Mouse (Mus musculus) adrenal gland (tissue): Measurements from ENCODE around the gene Fgfr2.

ENCODE experiments used
- intact Hi-C: fragments of 180-260 bp; cut with DNase I; formaldehyde crosslinking; loops from one replicate; pipeline ENCODE4 v1.15.1; 2025

The Fgfr2 gene

DNA sequence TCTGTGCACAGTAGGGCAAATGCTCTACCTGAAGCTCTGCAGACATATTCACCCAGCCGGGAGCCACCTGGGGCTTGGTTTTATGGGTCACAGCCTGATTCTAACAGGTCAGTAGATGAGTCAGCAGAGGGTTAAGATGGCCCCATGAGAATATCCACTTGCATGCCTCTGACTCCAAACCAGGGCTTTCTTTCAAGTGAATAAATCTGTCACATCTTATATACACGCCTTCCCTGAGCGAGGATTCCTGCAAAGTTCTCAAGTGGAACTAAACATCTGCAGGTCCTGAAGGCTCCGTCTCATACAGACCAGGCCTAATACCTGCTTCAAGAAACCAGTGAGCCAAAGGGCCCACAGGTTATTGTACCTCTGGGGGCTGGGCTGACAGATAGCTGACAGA lies 2872.2 kb downstream of the Fgfr2 start:
- intact Hi-C loops = no loop called here

DNA sequence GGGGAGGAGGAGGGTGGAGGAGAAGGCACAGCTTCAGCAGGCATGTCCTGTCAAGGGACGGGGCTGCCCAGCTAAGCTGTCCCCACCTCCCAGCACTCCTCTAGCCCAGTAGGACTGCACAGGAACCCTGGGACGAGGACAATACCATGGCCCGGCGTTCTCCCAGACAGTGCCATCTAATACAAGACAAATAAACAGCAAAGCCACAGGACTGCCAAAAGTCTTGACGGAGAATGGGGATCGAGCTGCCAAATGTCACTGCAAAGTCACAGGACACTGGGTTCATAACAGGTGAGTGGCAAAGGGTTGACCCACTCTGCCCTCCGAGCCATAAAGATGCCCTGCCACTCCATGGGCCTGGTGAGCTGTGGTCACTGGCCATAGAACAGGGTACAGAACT lies 2874.7 kb downstream of the Fgfr2 start:
- intact Hi-C loops = no loop called here

DNA sequence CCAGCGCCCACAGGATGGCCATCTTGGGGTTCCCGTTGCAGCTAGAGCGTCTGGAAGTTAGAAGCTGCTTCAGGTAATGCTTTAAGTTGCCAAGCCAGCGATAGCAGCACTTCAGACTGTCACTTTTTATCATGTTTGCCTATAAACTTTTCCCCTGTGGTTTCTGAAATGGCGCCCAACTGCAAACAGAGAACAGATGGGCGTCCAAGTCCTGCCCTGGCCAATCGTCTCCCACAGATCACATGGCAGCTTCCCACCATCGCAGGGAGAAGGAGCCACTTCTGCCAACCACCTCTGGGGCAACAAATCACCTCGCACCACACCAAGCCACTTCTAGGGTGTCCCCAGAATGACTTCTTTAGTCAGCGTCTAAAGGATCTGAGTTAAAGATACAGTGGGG lies 2875.3 kb downstream of the Fgfr2 start:
- intact Hi-C loops = no loop called here

DNA sequence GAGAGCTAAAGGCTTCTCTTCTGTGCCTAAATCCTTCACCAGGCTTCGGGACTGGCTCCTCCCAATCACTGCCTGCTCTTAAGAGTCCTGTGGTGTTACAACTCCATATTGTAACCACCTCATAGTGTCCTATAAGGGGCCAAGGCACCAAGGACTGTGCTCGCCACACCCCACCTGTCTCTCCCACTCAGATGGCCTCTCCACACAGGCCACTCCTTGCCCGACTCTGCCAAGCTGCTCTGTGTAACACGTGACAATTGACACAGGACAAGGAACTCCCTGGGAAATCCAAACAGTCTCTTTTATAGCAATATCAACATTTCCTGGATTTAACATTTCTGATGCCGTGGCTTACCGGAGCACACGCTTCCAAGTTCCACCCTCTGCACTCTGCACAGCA lies 2876.7 kb downstream of the Fgfr2 start:
- intact Hi-C loops = no loop called here

DNA sequence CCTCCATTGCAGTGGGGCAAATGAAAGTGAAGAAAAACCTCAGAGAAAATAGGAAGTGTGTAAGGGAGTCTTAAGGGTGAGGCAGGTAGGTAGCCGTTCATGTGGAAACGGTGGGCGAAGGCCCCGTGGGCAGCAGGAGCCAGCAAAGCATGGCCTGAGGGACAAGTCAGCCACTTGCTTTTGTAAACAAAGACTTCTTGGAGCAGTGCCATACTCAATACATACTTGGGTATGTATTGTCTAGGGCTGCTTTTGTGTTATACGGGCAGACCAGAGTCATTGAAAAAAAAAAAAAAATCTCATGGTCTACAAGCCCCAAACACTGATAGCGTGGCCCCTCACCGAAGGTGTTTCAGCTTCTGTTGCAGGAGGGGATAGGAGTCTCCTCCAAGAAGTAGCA lies 2878.6 kb downstream of the Fgfr2 start:
- intact Hi-C loops = no loop called here

DNA sequence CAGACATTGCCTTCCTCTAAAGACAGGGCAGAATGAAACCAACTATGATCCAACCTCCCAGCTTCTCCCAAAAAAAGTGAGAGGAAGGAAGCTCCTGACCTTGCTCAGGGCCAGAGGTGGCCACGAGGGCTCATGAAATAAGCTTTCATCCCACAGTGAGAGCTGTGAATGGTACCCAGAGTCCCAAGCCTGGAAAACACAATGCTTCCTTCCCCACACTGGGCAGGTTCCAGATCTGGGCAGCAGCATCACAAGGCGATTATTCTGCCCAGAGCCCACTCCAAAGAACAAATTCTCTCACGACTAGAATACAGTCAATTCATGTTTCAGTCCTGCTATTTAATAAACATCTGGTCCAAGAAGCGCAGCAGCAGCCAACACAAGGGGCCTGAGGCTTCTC lies 2879.3 kb downstream of the Fgfr2 start:
- intact Hi-C loops = no loop called here

DNA sequence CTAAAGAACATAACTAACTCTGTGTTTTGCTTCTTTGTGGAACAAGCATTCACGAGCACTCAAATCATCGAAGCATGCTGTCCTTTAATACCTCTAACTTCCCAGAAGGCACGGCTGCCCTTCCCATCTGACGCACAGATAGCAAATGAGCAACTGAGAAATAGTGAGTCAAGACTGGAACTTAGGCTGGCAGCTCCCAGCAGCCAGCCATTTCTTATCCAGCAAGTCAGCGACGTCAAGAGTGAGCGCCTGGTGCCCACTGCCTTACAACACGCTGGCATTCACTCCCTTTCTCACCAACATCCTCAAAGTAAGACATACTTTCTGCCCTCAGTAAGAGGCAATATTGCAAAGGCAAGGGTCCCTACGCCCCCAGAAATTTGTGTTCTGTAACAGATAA lies 2883.0 kb downstream of the Fgfr2 start:
- intact Hi-C loops = no loop called here

DNA sequence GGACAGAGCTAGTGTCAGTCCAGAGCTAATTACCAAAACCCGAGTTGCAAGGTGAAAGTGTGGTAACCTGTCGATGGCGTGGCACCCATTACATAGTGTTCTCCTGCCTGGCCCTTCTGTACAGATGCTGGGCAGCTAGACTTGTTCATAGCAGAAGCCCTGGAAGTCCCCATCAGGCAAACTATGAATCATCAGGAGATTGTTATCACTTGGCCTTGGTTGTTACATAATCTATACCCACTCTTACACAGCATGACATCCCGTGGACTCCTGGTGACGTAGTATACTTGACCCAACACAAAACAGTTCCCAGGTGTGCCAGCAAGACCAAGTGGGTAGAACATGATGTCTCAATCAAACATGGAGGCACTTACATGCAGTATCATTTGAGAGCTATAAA lies 2885.9 kb downstream of the Fgfr2 start:
- intact Hi-C loops = no loop called here

DNA sequence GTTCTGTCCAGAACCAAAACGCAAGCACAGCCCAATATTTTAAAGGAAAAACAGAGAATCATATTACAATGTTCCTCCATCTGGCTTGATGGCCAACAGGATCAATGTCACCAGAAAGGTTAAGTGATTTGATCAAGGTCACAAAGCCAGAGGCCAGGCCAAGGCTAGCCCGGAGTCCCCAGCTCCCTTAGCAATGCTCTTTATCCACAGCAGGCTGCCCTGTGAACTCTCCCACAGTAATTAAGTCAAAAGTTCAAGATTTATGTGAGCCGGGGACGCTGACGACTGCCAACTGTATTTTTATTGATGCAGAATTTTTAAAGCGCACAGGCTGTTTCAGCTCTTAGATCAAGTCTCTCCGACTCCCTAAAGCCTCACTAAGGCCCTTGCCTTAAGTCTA lies 2889.4 kb downstream of the Fgfr2 start:
- intact Hi-C loops = no loop called here

DNA sequence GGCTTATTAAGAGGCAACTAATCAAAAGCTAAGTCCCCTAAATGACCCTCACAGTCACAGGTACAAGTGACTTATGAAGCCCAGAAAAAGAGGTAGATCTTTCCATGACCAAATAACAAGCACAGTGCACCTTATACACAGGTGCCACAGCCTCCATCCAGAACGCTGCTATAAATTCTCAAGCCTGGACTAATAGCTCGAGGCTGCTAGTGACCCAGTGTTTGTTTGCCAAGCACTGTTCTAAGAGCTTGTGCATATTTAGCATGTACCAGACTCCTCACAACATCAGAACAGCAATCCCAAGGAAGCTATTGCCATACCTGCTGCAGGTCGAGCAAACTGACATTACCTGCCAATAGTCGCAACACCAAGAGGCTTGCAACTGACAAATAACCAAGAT lies 2893.1 kb downstream of the Fgfr2 start:
- intact Hi-C loops = no loop called here

DNA sequence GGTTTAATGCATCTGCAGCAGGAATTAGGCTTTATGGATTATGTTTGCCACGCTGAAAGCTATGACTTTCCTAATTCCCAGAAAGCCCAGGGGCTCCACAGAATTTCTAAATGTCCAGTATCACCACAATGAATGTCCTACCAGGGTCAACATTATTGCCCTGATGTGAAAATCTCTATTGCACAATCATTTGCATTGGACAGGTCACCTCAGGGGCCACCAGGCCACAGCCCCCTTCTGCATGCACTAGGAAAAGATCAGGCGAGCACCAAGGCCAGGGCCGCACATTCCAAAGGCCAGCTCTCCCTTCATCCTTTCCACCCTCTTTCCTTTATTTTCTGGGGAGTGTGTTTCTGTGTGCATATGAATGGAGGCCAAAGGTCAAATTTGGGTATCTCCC lies 2897.9 kb downstream of the Fgfr2 start:
- intact Hi-C loops = no loop called here

DNA sequence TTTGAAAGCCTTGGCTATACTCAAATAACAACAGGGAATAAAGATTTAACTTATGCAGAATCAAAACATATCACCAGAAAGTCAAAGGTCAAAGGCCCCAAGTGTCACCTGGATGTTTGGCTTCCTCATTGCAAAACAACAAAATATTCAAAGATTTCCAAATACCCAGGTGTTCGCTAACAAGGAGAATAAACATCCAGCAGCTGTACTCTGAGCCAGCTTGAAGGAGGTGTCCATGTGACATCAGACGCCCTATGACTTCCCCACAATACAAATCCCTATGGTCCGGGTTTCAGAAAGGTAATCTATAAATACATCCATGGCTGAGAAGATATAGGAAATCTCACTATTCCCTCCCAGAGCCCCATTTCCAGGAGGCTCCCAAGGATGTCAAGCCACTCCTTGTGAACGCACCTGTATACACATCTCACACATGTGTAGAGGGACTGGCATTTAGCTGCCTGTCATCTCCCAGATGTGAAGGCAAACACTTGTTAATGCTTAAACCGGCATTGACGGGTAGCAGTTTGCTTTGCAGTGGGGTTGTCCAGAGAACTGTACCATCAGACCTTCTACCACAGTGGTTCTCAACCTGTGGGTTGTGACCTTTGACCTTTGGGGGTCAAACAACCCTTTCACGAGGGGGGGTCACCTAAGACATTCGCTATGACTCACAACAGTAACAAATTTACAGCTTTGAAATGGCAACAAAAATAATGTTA lies 2900.4 kb downstream of the Fgfr2 start:
- intact Hi-C loops = no loop called here

DNA sequence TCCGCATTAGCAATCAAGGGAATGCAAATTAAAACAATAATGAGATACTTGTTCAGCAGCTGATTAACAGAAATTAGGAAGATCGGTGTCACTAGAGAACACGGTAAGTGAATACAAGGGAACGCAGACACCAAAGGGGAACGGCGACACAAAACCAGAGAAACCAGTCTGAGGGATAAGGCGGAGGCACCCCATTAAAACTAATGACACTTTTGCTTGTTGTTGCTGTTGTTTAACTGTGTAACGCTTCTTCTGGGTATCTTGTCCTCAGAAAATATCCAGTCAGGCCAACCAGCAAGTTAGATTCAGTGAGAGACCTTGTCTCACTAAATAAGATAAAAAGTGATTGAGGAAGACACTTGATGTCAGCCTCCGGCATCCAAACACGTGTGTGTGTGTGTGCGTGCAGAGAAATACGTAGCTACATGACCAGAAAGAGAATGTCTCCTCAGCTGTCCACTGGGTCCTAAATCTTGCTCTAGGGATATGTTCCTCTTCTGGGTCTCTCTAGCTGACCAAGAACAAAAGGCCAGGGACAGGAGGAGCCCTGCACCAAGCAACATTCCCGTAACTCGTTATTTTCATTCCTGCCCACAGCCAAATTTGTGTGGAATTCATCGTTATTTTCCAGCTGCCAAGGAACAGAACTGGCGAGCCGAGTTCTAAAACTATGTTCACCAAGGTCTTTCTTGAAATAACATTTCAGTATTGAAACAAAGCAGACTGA lies 2901.3 kb downstream of the Fgfr2 start:
- intact Hi-C loops = no loop called here

DNA sequence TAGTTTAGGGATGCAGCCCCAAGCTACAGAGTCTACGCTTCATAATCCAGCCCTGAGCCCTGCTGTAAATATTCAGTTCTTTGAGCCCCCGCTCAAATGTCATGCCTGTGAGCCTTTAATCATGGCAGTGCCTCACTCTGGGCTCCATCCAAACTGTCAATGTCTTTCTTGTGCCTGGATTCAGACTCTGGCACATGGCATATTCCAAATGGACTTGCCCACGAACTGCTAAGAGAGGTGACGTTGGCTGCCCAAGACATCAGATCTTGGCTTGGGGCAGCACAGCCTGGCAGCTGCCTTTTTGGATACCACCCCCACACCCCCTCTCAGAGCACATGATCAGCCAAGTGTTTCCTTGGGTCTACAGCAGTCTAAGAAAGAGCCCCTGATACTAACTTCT lies 2902.5 kb downstream of the Fgfr2 start:
- intact Hi-C loops = no loop called here

DNA sequence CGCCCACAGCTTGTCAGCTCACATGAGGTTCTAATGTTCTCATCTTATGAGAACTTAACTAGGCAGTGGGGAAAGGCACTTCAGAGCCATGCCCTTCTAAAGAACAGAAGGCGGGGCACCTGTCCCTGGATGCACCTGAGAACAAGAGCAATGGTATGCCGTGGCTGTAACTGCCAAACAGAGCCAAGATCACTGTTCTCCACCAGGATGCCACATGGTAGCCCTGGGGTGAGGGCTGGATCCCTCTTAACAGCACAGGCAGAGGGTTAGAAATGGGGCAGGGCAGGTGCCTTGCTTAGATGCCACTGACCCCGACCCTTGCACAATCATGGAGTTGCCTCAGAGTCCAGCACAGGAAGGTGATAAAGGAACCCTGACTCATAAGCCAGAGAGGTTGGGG lies 2903.3 kb downstream of the Fgfr2 start:
- intact Hi-C loops = no loop called here

DNA sequence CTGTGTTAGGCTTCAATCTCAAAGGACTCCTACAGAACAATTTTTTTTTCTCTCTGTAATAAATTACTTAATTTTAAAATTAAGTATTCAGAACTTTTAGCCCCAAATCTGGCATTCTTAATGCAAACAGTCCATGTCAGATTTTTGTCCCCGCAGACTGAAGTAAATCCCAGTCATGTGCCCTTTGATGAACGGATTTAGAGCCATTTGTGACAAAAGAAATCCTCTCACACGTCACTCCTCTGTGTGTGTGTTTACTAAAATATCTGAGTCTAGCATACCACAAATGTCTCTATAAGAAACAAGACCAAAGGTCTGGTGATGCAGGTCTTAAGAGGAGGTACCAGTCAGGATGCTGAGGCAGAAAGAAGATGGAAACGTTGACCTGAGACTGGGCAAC lies 2906.9 kb downstream of the Fgfr2 start:
- intact Hi-C loops = no loop called here

DNA sequence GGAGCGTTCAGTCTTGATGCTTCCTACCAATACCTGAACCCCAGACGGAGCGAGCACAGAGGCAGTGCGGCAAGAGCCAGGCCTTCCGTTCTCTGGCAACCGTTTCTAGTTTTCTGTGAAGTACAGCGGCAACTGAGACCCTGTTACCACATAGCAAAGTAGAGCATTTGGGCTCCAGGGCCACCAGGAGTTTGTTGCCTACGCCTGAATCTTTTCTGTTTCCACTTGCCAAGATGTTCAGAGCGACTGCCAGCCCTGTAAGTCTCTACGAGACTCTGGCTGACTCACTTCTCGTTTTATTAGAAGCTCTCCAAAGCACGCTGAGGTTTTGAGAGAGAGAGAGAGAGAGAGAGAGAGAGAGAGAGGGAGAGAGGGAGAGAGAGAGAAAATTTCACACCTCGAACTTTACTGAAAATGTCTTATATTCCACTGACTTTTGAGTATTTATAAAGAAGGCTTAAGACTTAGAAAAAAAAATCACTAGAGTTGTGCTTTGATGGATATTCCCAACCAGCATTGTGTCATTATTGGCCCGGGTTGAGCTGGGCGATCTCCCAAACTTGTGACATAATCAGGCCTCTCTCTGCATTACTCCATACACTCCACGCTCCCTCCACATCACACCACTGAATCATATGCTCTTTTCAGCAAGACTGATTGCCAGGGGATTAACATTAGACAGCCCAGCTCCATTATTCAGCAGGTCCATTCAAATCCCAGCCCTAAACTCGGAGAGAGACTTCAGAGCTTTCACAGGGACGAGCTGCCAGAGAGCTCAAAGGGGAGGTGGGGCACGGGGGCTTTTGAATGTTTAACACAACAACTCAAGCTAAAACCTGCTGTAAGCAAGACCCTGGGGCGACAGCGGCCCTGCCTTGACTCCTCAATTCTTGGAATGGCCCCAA lies 2907.6 kb downstream of the Fgfr2 start:
- intact Hi-C loops = no loop called here

DNA sequence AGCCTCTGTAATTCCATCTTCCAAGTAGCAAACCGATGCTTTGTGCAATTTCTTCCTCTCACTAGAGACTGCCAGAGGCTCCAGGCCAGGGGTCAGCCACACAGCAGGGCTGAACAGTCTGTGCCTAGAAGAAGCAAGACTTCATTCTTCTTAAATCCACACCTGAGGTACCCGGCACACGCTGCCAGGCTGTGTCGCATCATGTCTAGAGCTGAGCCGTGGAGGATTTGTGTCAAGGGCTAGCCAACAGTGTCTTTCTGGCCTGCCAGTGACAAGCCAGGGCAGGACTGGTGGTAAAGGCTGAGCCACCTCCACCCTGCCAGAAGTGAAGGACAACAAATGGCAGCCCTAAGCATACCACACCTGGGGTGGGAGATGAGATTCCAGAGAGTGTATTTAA lies 2910.0 kb downstream of the Fgfr2 start:
- intact Hi-C loops = no loop called here

DNA sequence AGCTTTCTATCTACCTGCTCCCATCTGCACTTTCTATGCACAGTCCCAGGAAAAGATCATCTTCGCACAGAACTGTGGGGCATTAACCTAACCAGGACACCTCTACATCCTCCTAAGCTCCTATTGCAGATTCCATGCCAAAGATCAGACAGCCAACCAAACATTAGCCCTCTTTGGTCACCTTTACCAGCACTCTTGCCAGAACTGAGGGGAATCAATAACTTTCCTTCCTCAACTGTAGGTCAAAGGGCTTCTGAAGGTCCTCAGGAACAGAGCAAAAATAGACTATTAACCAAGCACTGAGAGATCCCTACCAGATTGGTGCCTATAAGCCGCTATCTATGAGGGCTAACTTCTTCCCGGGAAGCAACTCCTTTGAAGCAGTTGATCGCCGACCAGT lies 2911.7 kb downstream of the Fgfr2 start:
- intact Hi-C loops = no loop called here

DNA sequence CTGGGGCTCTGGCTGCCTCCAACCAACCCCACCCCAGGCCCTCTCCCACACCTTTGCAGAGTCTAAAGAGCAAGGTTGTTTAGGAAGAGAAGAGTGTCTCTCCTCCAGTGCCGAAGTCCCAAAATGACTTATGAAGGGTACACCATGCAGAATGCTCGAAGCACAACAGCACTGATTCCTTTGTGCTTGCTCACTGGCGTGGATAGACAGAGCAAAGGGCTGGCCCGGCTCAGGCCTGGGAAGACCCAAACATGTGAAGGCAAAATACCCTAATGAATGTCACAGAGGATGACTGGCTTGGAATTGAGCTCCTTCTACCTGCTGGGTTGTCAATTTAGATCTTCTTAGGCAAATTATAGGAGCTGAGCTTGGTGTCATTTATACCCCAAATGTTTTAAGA lies 2914.5 kb downstream of the Fgfr2 start:
- intact Hi-C loops = no loop called here

DNA sequence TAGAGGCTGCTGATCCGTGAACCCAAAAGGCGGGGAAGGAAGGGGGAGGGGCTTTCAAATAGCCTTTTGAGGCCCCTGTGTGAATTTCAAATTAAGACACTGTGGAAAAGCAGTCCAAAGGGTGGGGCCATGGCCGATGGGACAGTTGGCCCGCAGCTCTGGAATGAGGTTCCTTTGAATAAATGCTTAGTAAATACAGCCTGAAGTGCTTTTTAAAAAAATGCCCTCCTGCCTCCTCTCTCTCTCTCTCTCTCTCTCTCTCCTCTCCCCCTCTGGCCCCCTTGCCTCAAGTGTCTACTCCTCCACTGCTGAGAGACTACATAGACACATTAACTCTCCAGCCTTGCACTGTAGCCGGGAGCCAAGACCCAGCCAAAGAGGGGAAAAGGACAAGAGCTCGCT lies 2917.0 kb downstream of the Fgfr2 start:
- intact Hi-C loops = no loop called here

DNA sequence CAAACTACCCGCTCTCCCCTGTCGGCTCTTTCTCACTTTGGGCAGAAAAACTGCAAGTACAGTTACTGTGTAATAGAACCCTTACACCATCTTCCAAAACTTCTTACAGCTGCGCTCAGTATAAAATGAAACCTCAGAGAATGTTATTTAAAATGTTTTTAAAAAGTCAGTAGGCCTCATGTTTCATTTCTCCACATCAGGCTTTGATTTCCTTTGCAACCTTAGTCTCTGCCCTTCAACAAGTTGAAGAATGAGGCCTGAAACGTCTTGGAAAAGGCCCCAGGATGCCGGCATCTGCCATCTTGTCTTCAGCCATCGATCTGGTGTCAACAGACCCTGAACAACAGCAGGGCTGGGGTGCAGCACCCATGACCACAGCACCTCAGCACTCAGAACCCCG lies 2918.0 kb downstream of the Fgfr2 start:
- intact Hi-C loops = no loop called here
